Mouse (Mus musculus): ENCODE measurements around the gene Wipi2.

The Wipi2 gene

DNA sequence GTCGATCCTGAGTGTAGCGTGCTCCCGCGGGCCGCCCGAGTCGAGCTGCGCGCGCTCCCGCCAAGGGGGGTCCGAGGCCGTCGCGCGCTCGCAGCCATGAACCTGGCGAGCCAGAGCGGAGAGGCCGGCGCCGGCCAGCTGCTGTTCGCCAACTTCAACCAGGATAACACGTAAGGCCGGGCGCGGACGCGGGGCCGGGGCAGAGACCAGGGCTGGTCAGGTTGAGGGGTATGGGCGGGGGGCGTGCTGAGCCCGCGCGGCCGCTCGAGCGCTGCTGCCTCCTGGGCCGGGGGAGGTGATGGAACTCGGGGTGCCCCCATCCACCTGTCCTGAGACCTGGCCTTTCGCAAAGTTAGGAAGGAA lies 2.1 kb downstream of the Wipi2 start:
- in situ Hi-C loops (cut with MboI, MseI) = no loop called here

GRCm38 (mm10) chr5:142630224-142630623 lies 2.7 kb downstream of the Wipi2 start:
- in situ Hi-C loops (cut with MboI, MseI) = no loop called here

DNA sequence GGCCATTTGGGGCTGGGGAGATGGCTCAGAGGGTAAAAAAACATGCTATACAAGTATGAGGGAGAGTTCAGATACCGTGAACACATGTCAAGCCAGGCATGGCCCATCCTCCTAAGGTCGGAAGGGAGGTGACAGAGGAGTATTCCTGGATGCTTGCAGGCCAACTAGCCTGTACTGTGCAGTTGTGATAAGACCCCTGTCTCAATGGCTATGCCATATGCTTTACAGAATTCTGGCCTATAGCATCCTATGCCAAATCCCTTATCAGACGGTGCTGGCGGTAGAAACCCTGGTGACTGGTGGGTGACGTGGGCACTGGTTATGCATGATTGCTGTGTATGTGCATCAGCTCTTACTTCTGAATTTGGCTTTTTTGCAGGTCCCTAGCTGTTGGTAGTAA lies 10.3 kb downstream of the Wipi2 start:
- in situ Hi-C loops (cut with MboI, MseI) = no loop called here

DNA sequence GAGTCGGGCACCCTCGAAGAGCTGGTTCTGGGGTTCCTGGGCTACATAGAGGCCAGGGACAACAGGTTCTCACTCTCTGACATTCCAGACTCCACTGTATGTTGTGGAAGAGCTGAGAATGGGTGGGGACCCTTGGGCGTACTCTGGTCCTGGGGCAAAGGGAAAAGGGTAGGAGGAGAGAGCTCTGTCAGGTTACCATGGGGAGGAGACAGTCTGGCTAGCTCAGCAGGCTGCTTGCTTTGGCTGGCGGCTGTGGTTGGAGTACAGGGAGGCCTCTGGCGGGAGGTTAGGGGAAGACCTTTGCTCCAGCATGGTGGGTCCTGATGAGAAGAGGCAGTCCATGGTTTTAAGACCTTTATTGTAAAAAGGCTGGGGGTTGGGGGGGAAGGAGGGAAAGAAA lies 12.6 kb downstream of the Wipi2 start:
- in situ Hi-C loops (cut with MboI, MseI) = no loop called here

GRCm38 (mm10) chr5:142641331-142642051 lies 14.0 kb downstream of the Wipi2 start:
- in situ Hi-C loops (cut with MboI, MseI) = no loop called here

DNA sequence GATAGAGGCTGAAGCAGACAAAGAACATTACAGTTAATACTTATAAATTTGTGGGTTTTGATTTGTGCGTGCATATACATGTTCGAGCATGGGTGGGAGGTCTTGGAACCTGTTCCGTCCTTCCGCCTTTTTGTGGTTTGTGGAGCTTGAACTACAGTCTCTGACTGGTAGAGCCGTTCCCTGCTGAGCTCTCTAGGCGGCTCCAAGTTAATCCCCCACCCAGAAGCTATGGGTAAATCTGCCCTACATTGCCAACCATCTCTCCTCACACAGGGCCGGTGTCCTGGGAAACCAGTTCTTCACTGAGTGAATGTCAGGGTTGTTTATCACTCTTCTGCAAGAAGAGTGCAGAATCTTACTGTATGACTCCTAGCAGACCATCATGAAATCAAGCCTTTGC lies 20.7 kb downstream of the Wipi2 start:
- in situ Hi-C loops (cut with MboI, MseI) = no loop called here

- in situ Hi-C loops (cut with MboI, MseI) = loop anchor here in 1 of 2 experiments (10.0 kb wide), 1 partner anchor 65 kb away; no protein-coding TSS in a partner anchor
Measured at GRCm38 (mm10) chr5:142649460-142650050, 22.1 kb downstream of the Wipi2 start.

DNA sequence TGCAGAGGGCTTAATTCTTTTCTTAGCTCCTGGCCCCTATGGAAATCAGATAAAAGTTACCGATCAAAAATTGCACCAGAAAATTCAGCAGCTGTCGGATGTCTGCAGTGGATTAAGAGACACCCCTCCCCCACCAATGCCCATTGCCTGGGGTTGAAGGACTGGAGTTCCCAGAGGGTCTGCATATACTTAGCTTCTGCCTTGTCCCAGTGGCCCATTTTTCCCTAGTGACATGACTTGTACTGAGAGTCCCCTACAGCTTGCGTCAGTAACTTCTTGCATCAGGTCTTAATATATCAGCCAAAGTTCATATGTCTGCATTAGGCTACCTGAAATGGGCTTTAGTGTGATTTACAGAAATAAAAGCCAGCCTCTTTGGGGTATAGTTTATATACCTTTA lies 22.9 kb downstream of the Wipi2 start:
- in situ Hi-C loops (cut with MboI, MseI) = loop anchor here in 1 of 2 experiments (10.0 kb wide), 1 partner anchor 64 kb away; no protein-coding TSS in a partner anchor

DNA sequence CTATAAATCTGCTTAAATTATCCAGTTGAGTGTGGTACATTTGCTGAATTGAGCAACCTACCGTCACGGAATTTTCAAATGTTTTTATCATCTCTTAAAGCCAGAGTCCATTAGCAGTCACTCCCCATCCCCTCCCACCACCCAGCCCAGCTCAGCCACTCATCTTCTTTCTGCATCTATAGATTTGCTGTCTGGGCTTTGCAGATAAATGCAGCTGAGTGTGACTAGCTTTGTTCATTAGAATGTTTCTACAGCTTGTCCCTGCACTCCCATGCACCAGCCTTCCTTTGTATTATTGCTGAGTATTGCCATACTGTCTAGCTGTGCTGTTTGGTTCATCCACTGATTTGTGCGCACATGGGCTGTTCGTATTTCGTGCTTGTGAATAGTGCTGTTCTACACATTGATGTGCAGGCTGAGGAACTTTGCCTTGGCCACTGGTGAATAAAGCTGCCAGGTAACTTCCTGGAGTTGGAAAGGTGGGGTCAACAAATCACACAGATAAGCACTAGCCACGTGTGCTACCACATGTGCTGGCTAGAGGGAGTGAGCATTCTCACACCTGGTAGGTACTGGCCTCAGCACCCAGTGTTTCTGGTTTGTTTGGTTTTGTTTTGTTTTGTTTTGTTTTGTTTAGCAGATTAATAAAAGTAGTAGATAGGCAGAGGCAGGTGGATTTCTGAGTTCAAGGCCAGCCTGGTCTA lies 23.4 kb downstream of the Wipi2 start:
- in situ Hi-C loops (cut with MboI, MseI) = loop anchor here in 1 of 2 experiments (10.0 kb wide), 1 partner anchor 64 kb away; no protein-coding TSS in a partner anchor

DNA sequence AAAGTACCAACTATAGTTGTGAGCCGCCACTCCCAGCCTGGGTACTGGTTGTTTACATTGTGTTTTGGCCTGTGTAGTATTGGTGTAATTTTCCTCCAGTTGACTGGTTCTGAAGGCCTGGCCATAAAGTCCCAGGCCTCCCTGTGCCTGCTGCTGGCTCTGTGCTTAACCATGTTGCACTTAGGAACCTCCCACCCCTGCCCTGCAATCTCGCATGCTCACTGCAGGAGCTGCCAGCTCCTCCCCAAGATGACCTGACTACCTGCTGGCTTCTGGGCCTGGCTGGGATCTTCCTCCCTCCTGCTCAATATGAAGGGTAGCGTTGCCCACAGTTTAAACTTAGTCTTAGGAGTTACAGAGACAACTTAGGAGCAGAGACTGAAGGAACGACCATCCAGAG lies 24.8 kb downstream of the Wipi2 start:
- in situ Hi-C loops (cut with MboI, MseI) = loop anchor here in 1 of 2 experiments (10.0 kb wide), 1 partner anchor 63 kb away; no protein-coding TSS in a partner anchor

GRCm38 (mm10) chr5:142660656-142661434 lies 33.3 kb downstream of the Wipi2 start:
- in situ Hi-C loops (cut with MboI, MseI) = no loop called here

DNA sequence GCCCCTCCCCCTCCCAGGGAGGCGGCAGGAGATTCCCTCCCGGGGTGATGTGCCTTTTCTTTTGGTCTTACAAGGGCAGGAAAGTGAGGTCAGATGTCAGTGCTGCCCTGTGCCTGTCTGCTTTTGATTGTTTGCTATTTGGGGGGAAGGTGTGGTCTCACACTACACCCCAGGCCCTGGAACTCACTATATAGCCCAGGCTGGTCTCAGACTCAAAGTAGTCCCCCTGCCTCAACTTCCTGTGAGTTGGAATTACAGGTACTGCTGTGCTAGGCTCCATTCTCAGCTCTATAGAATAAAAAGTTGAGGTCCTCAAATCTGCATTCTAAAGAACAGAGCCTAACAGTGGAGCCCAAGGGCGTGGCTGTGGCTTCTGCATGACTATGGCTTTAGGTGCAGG lies 40.4 kb downstream of the Wipi2 start:
- in situ Hi-C loops (cut with MboI, MseI) = no loop called here

GRCm38 (mm10) chr5:142668556-142669263 lies 41.2 kb downstream of the Wipi2 start:
- in situ Hi-C loops (cut with MboI, MseI) = no loop called here

GRCm38 (mm10) chr5:142669726-142670125 lies 42.2 kb downstream of the Wipi2 start:
- in situ Hi-C loops (cut with MboI, MseI) = no loop called here

DNA sequence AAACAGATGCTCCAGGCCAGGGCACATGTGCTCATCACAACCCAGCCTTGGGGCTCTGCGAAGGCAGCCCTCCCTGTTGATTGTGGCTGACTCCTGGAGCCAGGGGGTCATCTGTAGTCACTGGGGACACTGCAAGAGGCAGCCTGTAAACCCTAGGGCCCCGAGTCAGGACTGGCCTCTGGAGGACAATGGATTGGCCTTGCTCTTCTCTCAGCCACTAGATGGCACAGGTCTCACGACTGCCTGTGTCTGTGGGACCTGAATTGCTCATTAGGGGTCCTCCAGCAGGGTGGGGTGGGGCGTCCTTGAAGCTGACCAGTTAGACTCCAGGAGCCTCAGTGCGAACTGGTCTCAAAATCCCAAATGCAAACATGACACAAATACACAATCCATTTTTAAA lies 45.6 kb downstream of the Wipi2 start:
- in situ Hi-C loops (cut with MboI, MseI) = no loop called here

DNA sequence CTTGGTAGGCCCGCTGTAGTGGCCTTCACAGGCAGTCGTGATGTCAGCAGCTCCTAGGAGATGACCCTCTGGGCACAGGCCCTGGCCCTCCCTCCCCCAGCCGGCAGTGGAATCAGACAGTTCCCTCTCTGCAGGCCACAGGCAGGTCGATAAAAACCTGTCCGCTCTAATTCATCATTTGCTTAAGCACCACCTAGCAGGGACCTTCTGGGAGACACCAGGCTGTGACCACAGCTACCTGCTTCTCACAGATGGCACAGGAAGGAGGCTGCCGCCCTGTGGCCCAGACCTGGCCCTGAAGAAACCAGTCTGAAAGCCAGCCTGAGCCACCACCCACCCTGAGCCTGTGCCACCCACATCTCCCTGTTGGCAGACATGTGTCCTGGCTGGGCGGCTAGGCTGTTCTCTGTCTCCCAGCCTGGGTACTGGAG lies 50.7 kb downstream of the Wipi2 start:
- in situ Hi-C loops (cut with MboI, MseI) = no loop called here

- in situ Hi-C loops (cut with MboI, MseI) = no loop called here
Measured at GRCm38 (mm10) chr5:142679065-142679464, 51.6 kb downstream of the Wipi2 start.

- in situ Hi-C loops (cut with MboI, MseI) = loop anchor here in 1 of 2 experiments (10.0 kb wide), 1 partner anchor 1633 kb away; no protein-coding TSS in a partner anchor
Measured at GRCm38 (mm10) chr5:142681911-142682310, 54.4 kb downstream of the Wipi2 start.

DNA sequence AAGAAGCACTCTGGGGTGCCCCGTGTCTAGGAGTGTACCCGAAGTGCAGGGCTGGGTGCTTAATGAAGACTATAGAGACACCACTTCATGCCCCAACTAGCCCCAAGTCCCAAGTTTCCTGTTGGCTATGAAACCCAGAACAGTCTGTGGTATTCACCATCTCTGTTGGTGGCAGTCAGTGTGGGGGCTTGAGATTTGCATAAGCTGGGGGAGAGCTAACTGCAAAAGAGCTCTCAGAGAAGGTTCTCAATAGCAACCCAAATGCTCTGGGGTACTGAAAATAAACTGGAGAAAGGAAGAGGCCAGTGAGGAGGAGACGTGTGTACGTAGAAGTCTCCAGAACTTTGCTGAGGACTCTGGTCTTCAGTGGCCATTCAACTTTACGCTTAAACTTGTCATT lies 55.0 kb downstream of the Wipi2 start:
- in situ Hi-C loops (cut with MboI, MseI) = loop anchor here in 1 of 2 experiments (10.0 kb wide), 1 partner anchor 1632 kb away; no protein-coding TSS in a partner anchor

GRCm38 (mm10) chr5:142688866-142689265 lies 61.4 kb downstream of the Wipi2 start:
- in situ Hi-C loops (cut with MboI, MseI) = loop anchor here in 1 of 2 experiments (10.0 kb wide), 1 partner anchor 1626 kb away; no protein-coding TSS in a partner anchor

DNA sequence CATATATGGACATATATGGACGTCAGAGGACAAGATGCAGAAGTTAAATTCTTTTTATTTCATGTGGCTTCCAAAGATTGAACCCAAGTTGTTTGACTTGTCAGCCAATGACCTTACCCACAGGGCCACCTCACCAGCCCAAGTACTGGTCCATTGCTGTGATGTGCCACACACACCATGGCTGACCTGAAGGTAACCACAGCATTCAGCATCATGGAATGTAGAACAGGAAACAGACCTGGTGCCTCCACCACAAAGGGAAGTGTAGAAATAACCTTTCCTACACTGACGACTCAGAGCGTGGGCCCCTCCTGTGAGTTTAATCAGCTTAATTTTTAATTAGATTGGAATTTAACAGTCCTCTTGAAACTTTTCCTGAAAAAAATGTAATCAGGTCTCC lies 62.8 kb downstream of the Wipi2 start:
- in situ Hi-C loops (cut with MboI, MseI) = no loop called here
